ENCODE assay signal across 8 mouse cellular contexts in genomic region chr10:8242336-8242735, GRCm38 (mm10).
A peak's percentile ranks its signal among the peaks of the same experiment; 100 is the strongest.
DNase-seq lines count a peak whose midpoint lies in the region; ATAC-seq and TF ChIP-seq lines count a peak whose summit lies in the region.

No protein-coding gene starts in this region.

- no peaks in the 10 kb centered on the region for H3K27me3 ChIP-seq in forebrain, embryonic 13.5 days
- H3K27me3 ChIP-seq in forebrain, embryonic 15.5 days = no peaks in the 10 kb centered on the region
- no peaks in the 10 kb centered on the region for H3K27me3 ChIP-seq in lung, postnatal 0 days (replicated peaks; ENCODE audit: insufficient read depth, low read length)
- no peaks in the 10 kb centered on the region for H3K27me3 ChIP-seq in small intestine, adult 2 months (ENCODE audit: control insufficient read depth, insufficient read depth, low read length)

- no peak overlapping the region for H3K4me3 ChIP-seq in forebrain, embryonic 13.5 days
- H3K4me3 ChIP-seq in forebrain, embryonic 15.5 days = no peak overlapping the region
- H3K4me3 ChIP-seq in bone marrow, adult 2 months (replicated peaks; ENCODE audit: control insufficient read depth, low read depth, low read length) = no peak overlapping the region
- no peak overlapping the region for H3K4me3 ChIP-seq in lung, postnatal 0 days (ENCODE audit: low read depth, low read length)
- H3K4me3 ChIP-seq in small intestine, adult 2 months (ENCODE audit: low read depth, low read length) = no peak overlapping the region

- WGBS in forebrain, embryonic 13.5 days = 19% methylated on average over 4 of the region's 4 CpGs
- 9% methylated on average over 4 of the region's 4 CpGs for WGBS in forebrain, embryonic 15.5 days
- 6% methylated on average over 4 of the region's 4 CpGs for WGBS in bone marrow, adult 2 months
- 16% methylated on average over 4 of the region's 4 CpGs for WGBS in lung, postnatal 0 days
- 15% methylated on average over 4 of the region's 4 CpGs for WGBS in small intestine, adult 2 months

- no peak overlapping the region for H3K4me2 ChIP-seq in forebrain, embryonic 13.5 days
- H3K4me2 ChIP-seq in forebrain, embryonic 15.5 days (replicated peaks) = no peak overlapping the region
- no peak overlapping the region for H3K4me2 ChIP-seq in lung, postnatal 0 days (replicated peaks; ENCODE audit: low read depth, low read length)

- H3K27ac ChIP-seq in forebrain, embryonic 13.5 days = no peak overlapping the region
- H3K27ac ChIP-seq in forebrain, embryonic 15.5 days (replicated peaks) = no peak overlapping the region
- no peak overlapping the region for H3K27ac ChIP-seq in bone marrow, adult 2 months (ENCODE audit: control insufficient read depth, insufficient read depth, low read depth, low read length, poor library complexity)
- no peak overlapping the region for H3K27ac ChIP-seq in lung, postnatal 0 days (ENCODE audit: low read length)
- H3K27ac ChIP-seq in small intestine, adult 2 months (ENCODE audit: insufficient read depth, low read depth, low read length) = no peak overlapping the region

- H3K9me3 ChIP-seq in forebrain, embryonic 13.5 days (replicated peaks) = no peaks in the 10 kb centered on the region
- no peaks in the 10 kb centered on the region for H3K9me3 ChIP-seq in forebrain, embryonic 15.5 days
- no peaks in the 10 kb centered on the region for H3K9me3 ChIP-seq in lung, postnatal 0 days (ENCODE audit: low read length)

- H3K36me3 ChIP-seq in forebrain, embryonic 13.5 days (ENCODE audit: poor library complexity, severe bottlenecking) = no peaks in the 10 kb centered on the region
- no peaks in the 10 kb centered on the region for H3K36me3 ChIP-seq in forebrain, embryonic 15.5 days
- H3K36me3 ChIP-seq in lung, postnatal 0 days (ENCODE audit: insufficient read depth, low read length) = no peaks in the 10 kb centered on the region
- H3K36me3 ChIP-seq in small intestine, adult 2 months (ENCODE audit: control insufficient read depth, insufficient read depth, low read length) = no peaks in the 10 kb centered on the region

- TF ChIP-seq CTCF in bone marrow, adult 2 months (IDR thresholded peaks at IDR 0.05; ENCODE audit: control insufficient read depth, insufficient read depth, low read length) = peak; percentile 51
- TF ChIP-seq CTCF in lung, postnatal 0 days (IDR thresholded peaks at IDR 0.05) = peak; percentile 73
- peak; percentile 8; the same call in 1 of the 2 replicates for TF ChIP-seq CTCF in small intestine, adult 2 months (IDR thresholded peaks at IDR 0.05; ENCODE audit: extremely low read depth, insufficient read length, insufficient replicate concordance, low read depth, low read length)

- peak; percentile 53; the same call in 1 of the 2 replicates for ATAC-seq in forebrain, embryonic 13.5 days
- ATAC-seq in forebrain, embryonic 15.5 days (replicated peaks) = no peak
- ATAC-seq in CD4-positive, CD25-positive, alpha-beta regulatory T cell, adult 4 months = peak; percentile 70
- peak; percentile 47 for ATAC-seq in lung, postnatal 0 days

- no peak overlapping the region for H3K9ac ChIP-seq in forebrain, embryonic 13.5 days
- no peak overlapping the region for H3K9ac ChIP-seq in forebrain, embryonic 15.5 days (replicated peaks)
- H3K9ac ChIP-seq in lung, postnatal 0 days (replicated peaks; ENCODE audit: low read depth) = no peak overlapping the region

- no peak for TF ChIP-seq EP300 in lung, postnatal 0 days (IDR thresholded peaks at IDR 0.05)

- no peak for TF ChIP-seq POLR2A in bone marrow, adult 2 months (IDR thresholded peaks at IDR 0.05; ENCODE audit: borderline replicate concordance, control insufficient read depth, low read depth, low read length)
- TF ChIP-seq POLR2A in small intestine, adult 2 months (IDR thresholded peaks at IDR 0.05; ENCODE audit: low read depth, low read length) = no peak

- H3K4me1 ChIP-seq in forebrain, embryonic 13.5 days = no peaks in the 10 kb centered on the region
- H3K4me1 ChIP-seq in forebrain, embryonic 15.5 days = no peaks in the 10 kb centered on the region
- H3K4me1 ChIP-seq in bone marrow, adult 2 months (ENCODE audit: control insufficient read depth, insufficient read depth, low read length) = no peaks in the 10 kb centered on the region; the same call in 1 of the 2 replicates
- no peaks in the 10 kb centered on the region for H3K4me1 ChIP-seq in lung, postnatal 0 days (ENCODE audit: insufficient read depth, low read depth, low read length)
- H3K4me1 ChIP-seq in small intestine, adult 2 months (ENCODE audit: control insufficient read depth, insufficient read depth, insufficient read length, low read length) = no peaks in the 10 kb centered on the region

- DNase-seq in fibroblast of lung, adult 2 months (ENCODE audit: low read depth) = peak; percentile 36
- DNase-seq in kidney, postnatal 10 days = peak; percentile 84
- peak; percentile 72 for DNase-seq in lung, postnatal 0 days (ENCODE audit: low spot score)

Comparison
In these comparisons a context has a peak if more than half of its experiments do, and no peak if none do; other contexts are left out.
1. CTCF ChIP-seq: peak in every context shown above with its lines; median percentile 73 in lung, postnatal 0 days; 51 in bone marrow, adult 2 months; 8 in small intestine, adult 2 months.